Mouse (Mus musculus): ENCODE results near the gene H2-T3.

GRCm38 (mm10) chr17:36167306-36168038 lies 22.6 kb downstream of the H2-T3 start:
- TF ChIP-seq CTCF (IDR thresholded peaks at IDR 0.05; ENCODE audit: low read depth) (no peak), EP300 (optimal IDR thresholded peaks at IDR 0.05) (no peak)

All from stomach, postnatal 0 days (tissue).